Mouse (Mus musculus) ovary, postnatal 10 days (tissue): ENCODE data around the gene Ergic2.

ENCODE experiments used
- DNase-seq: peaks from one replicate; pipeline ENCODE4 v3.0.0; 2022; ENCODE audit warnings: low spot score

Ergic2 gene

GRCm38 (mm10) chr6:148211897-148212680 is at the start of gene Ergic2:
Ergic2 (minus strand) TSS chr6:148212374.
- DNase-seq: peak; percentile 83

GRCm38 (mm10) chr6:148260729-148261101 is 48.5 kb upstream of the Ergic2 start:
- no peak for DNase-seq

GRCm38 (mm10) chr6:148259979-148260728 is 48.0 kb upstream of the Ergic2 start:
- no peak for DNase-seq

- DNase-seq: no peak
Measured at GRCm38 (mm10) chr6:148259074-148259473, 46.9 kb upstream of the Ergic2 start.

- DNase-seq: no peak
Measured at GRCm38 (mm10) chr6:148257805-148258204, 45.6 kb upstream of the Ergic2 start.

- DNase-seq: no peak
Measured at GRCm38 (mm10) chr6:148256109-148256508, 43.9 kb upstream of the Ergic2 start.

GRCm38 (mm10) chr6:148255395-148256053 is 43.4 kb upstream of the Ergic2 start:
- no peak for DNase-seq

GRCm38 (mm10) chr6:148249221-148249620 is 37.0 kb upstream of the Ergic2 start:
- no peak for DNase-seq

GRCm38 (mm10) chr6:148248625-148249024 is 36.5 kb upstream of the Ergic2 start:
- DNase-seq: no peak

GRCm38 (mm10) chr6:148246544-148246943 is 34.4 kb upstream of the Ergic2 start:
- no peak for DNase-seq

GRCm38 (mm10) chr6:148244836-148245235 is 32.7 kb upstream of the Ergic2 start:
- no peak for DNase-seq

GRCm38 (mm10) chr6:148242304-148242703 is 30.1 kb upstream of the Ergic2 start:
- DNase-seq: no peak

- no peak for DNase-seq
Measured at GRCm38 (mm10) chr6:148241685-148242084, 29.5 kb upstream of the Ergic2 start.

- DNase-seq: no peak
Measured at GRCm38 (mm10) chr6:148239311-148239710, 27.1 kb upstream of the Ergic2 start.

GRCm38 (mm10) chr6:148237453-148237852 is 25.3 kb upstream of the Ergic2 start:
- no peak for DNase-seq

GRCm38 (mm10) chr6:148234105-148234828 is 22.1 kb upstream of the Ergic2 start:
- DNase-seq: no peak

GRCm38 (mm10) chr6:148227542-148227941 is 15.4 kb upstream of the Ergic2 start:
- no peak for DNase-seq

GRCm38 (mm10) chr6:148222686-148223085 is 10.5 kb upstream of the Ergic2 start:
- no peak for DNase-seq

GRCm38 (mm10) chr6:148218235-148219076 is 6.3 kb upstream of the Ergic2 start:
- no peak for DNase-seq

- DNase-seq: no peak
Measured at GRCm38 (mm10) chr6:148216752-148217151, 4.6 kb upstream of the Ergic2 start.

GRCm38 (mm10) chr6:148214765-148215164 is 2.6 kb upstream of the Ergic2 start:
- no peak for DNase-seq
